8 mouse cellular contexts compared by ENCODE assay signal in genomic region chr4:100008371-100009090, GRCm38 (mm10).
A peak's percentile ranks its signal among the peaks of the same experiment; 100 is the strongest.
DNase-seq lines count a peak whose midpoint lies in the region; ATAC-seq lines count a peak whose summit lies in the region.

No protein-coding gene starts in this region.

- no peak overlapping the region for H3K4me3 ChIP-seq in embryonic facial prominence, embryonic 10.5 days
- H3K4me3 ChIP-seq in intestine, embryonic 15.5 days (replicated peaks), result no peak overlapping the region

- H3K27ac ChIP-seq in embryonic facial prominence, embryonic 10.5 days (replicated peaks), result peak overlapping the region; percentile 78
- H3K27ac ChIP-seq in intestine, embryonic 15.5 days, result peak overlapping the region; percentile 57; the same call in 1 of the 2 replicates

- peaks cover 29% of the 10 kb centered on the region for H3K4me1 ChIP-seq in embryonic facial prominence, embryonic 10.5 days
- peaks cover 9% of the 10 kb centered on the region for H3K4me1 ChIP-seq in intestine, embryonic 15.5 days (replicated peaks)

- no peak overlapping the region for H3K4me2 ChIP-seq in intestine, embryonic 15.5 days (replicated peaks)

- DNase-seq in adrenal gland, postnatal 10 days, result peak; percentile 81
- peak; percentile 82 for DNase-seq in embryonic facial prominence, embryonic 10.5 days (ENCODE audit: low spot score)
- DNase-seq in left cerebral cortex, adult 9 months (ENCODE audit: low spot score in 2 of 2), result peak; percentile 18 to 64
- peak; percentile 69 for DNase-seq in skeletal muscle tissue, adult 2 months (ENCODE audit: low read depth, low spot score)
- no peak for DNase-seq in T-cell, adult 2 months (ENCODE audit: low spot score)

- peak; percentile 59; the same call in 1 of the 2 replicates for ATAC-seq in granulocyte monocyte progenitor cell, adult 5-6 weeks (replicated peaks; ENCODE audit: poor library complexity, severe bottlenecking)
- peak; percentile 97 for ATAC-seq in intestine, embryonic 15.5 days
- peak; percentile 61; the same call in 1 of the 2 replicates for ATAC-seq in megakaryocyte progenitor cell, adult 5-6 weeks (replicated peaks; ENCODE audit: poor library complexity)

- WGBS in embryonic facial prominence, embryonic 10.5 days, result 31% methylated on average over 5 of the region's 5 CpGs
- 34% methylated on average over 5 of the region's 5 CpGs for whole genome bisulfite sequencing in intestine, embryonic 15.5 days

- H3K27me3 ChIP-seq in embryonic facial prominence, embryonic 10.5 days (replicated peaks; ENCODE audit: low read depth, poor library complexity, severe bottlenecking), result 0 out of 2 replicates have a peak, but pooled peaks cover 2% of the 10 kb centered on the region
- H3K27me3 ChIP-seq in intestine, embryonic 15.5 days (replicated peaks), result no peaks in the 10 kb centered on the region

- H3K9ac ChIP-seq in intestine, embryonic 15.5 days, result no peak overlapping the region

- no peaks in the 10 kb centered on the region for H3K9me3 ChIP-seq in embryonic facial prominence, embryonic 10.5 days
- H3K9me3 ChIP-seq in intestine, embryonic 15.5 days, result no peaks in the 10 kb centered on the region

- no peaks in the 10 kb centered on the region for H3K36me3 ChIP-seq in embryonic facial prominence, embryonic 10.5 days (replicated peaks)
- H3K36me3 ChIP-seq in intestine, embryonic 15.5 days, result no peaks in the 10 kb centered on the region
